Mouse (Mus musculus) gastrocnemius, adult 2 months (tissue): Measurements from ENCODE around the gene Clk2. TPM values are rescaled to one million over a fixed set of nuclear protein-coding genes. Genes with fewer than 3 reads are reported as not detected.

ENCODE experiments used
- DNase-seq: peaks from one replicate; pipeline ENCODE4 v3.0.0; 2022
- H3K27ac ChIP-seq: fragments of 200-600 bp; 2 replicates; pipeline ENCODE4 v1.8.1; 2022; ENCODE audit warnings: mild to moderate bottlenecking
- H3K4me3 ChIP-seq: fragments of 200-600 bp; 2 replicates; pipeline ENCODE4 v1.8.1; 2022; ENCODE audit warnings: mild to moderate bottlenecking, moderate library complexity
- CTCF ChIP-seq: fragments of 200-600 bp; IDR thresholded peaks from 2 replicates; pipeline ENCODE4 v1.8.1; 2022; ENCODE audit warnings: antibody characterized with exemption, mild to moderate bottlenecking, moderate library complexity
- intact Hi-C: fragments of 180-260 bp; cut with DNase I; formaldehyde crosslinking; loops from one replicate; pipeline ENCODE4 v1.15.1; 2025
- total RNA-seq, 2 experiments: library from RNA; stranded (reverse); gene quantifications; 2 replicates each; pipeline ENCODE4 v1.2.3; 2021

The Clk2 gene
- total RNA-seq, 2 experiments from 2014 or later: 16.0 to 21.4 TPM

- Histone ChIP-seq H3K4me3 (no peak overlapping the region), H3K27ac (no peak overlapping the region)
- intact Hi-C loops: loop anchor here (10.0 kb wide), 1 partner anchor 53 kb away; the partner anchor contains the start of genes Clk2 and Hcn3
- no peak for TF ChIP-seq CTCF
- DNase-seq: no peak
Observed at GRCm38 (mm10) chr3:89218271-89218670, 53.7 kb downstream of the Clk2 start.

GRCm38 (mm10) chr3:89219546-89219945 is 55.0 kb downstream of the Clk2 start:
- no peak for TF ChIP-seq CTCF
- Histone ChIP-seq H3K27ac (no peak overlapping the region), H3K4me3 (no peak overlapping the region)
- no peak for DNase-seq
- intact Hi-C loops: loop anchor here (10.0 kb wide), 1 partner anchor 55 kb away; the partner anchor contains the start of genes Clk2 and Hcn3

- intact Hi-C loops: no loop called here
- no peak overlapping the region for H3K4me3 ChIP-seq
- no peak for DNase-seq
- no peak for TF ChIP-seq CTCF
- H3K27ac ChIP-seq: no peak overlapping the region
Observed at GRCm38 (mm10) chr3:89221167-89221566, 56.6 kb downstream of the Clk2 start.

- DNase-seq: no peak
- TF ChIP-seq CTCF: no peak
- intact Hi-C loops: no loop called here
- no peak overlapping the region for H3K27ac ChIP-seq
- no peak overlapping the region for H3K4me3 ChIP-seq
Observed at GRCm38 (mm10) chr3:89224796-89225195, 60.2 kb downstream of the Clk2 start.

- no peak for DNase-seq
- intact Hi-C loops: no loop called here
- Histone ChIP-seq H3K27ac (no peak overlapping the region), H3K4me3 (no peak overlapping the region)
- TF ChIP-seq CTCF: no peak
Observed at GRCm38 (mm10) chr3:89225321-89225815, 60.8 kb downstream of the Clk2 start.

GRCm38 (mm10) chr3:89225918-89226317 is 61.3 kb downstream of the Clk2 start:
- Histone ChIP-seq H3K4me3 (no peak overlapping the region), H3K27ac (no peak overlapping the region)
- intact Hi-C loops: no loop called here
- DNase-seq: no peak
- TF ChIP-seq CTCF: no peak

- DNase-seq: no peak
- TF ChIP-seq CTCF: no peak
- intact Hi-C loops: no loop called here
- no peak overlapping the region for H3K27ac ChIP-seq
- no peak overlapping the region for H3K4me3 ChIP-seq
Observed at GRCm38 (mm10) chr3:89226361-89226760, 61.8 kb downstream of the Clk2 start.

Other genes with a start within 250 kb of the Clk2 start
- 10 to 100 TPM; 34.2 to 35.6 TPM for gene Ash1l, start 214.2 kb upstream of the Clk2 start, total RNA-seq
- 10 to 100 TPM; 65.5 to 79.9 TPM for gene Dap3, start 213.6 kb upstream of the Clk2 start, total RNA-seq
- gene Rusc1, start 71.5 kb upstream of the Clk2 start, total RNA-seq: 10 to 100 TPM; 16.8 to 20.5 TPM
- not detected for gene Gm43738, start 63.7 kb upstream of the Clk2 start, total RNA-seq
- 10 to 100 TPM; 24.8 to 28.8 TPM for gene Fdps, start 62.8 kb upstream of the Clk2 start, total RNA-seq
- gene Pklr, start 28.7 kb upstream of the Clk2 start, total RNA-seq: not detected
- under 1 TPM; 0.31 to 0.43 TPM for gene Hcn3, start 4.6 kb upstream of the Clk2 start, total RNA-seq
- 10 to 100 TPM; 37.7 to 39.0 TPM for gene Scamp3, start 12.7 kb downstream of the Clk2 start, total RNA-seq
- 10 to 100 TPM; 15.8 to 17.2 TPM for gene Fam189b, start 18.3 kb downstream of the Clk2 start, total RNA-seq
- gene Gba, start 38.1 kb downstream of the Clk2 start, total RNA-seq: 10 to 100 TPM; 17.4 to 19.7 TPM
- gene Thbs3, start 50.4 kb downstream of the Clk2 start, total RNA-seq: 10 to 100 TPM in 1 of 2 experiments, 1 to 10 TPM in 1; 6.4 to 10.2 TPM
- 10 to 100 TPM; 40.7 to 51.4 TPM for gene Mtx1, start 62.3 kb downstream of the Clk2 start, total RNA-seq
- under 1 TPM; 0.13 to 0.22 TPM for gene Muc1, start 64.3 kb downstream of the Clk2 start, total RNA-seq
- 10 to 100 TPM; 62.9 to 79.7 TPM for gene Krtcap2, start 81.2 kb downstream of the Clk2 start, total RNA-seq
- gene Trim46, start 81.5 kb downstream of the Clk2 start, total RNA-seq: under 1 TPM; 0.18 to 0.50 TPM
- gene Dpm3, start 94.6 kb downstream of the Clk2 start, total RNA-seq: 10 to 100 TPM; 16.4 to 26.9 TPM
- gene Slc50a1, start 105.8 kb downstream of the Clk2 start, total RNA-seq: 1 to 10 TPM; 8.9 to 9.7 TPM
- gene Efna1, start 116.3 kb downstream of the Clk2 start, total RNA-seq: 10 to 100 TPM in 1 of 2 experiments, 1 to 10 TPM in 1; 7.9 to 13.1 TPM
- gene Efna3, start 158.2 kb downstream of the Clk2 start, total RNA-seq: not detected
- gene Efna4, start 173.2 kb downstream of the Clk2 start, total RNA-seq: under 1 TPM; 0.15 to 0.20 TPM
- 10 to 100 TPM; 21.7 to 30.5 TPM for gene Adam15, start 185.2 kb downstream of the Clk2 start, total RNA-seq
- gene Dcst2, start 197.2 kb downstream of the Clk2 start, total RNA-seq: not detected
- gene Dcst1, start 200.5 kb downstream of the Clk2 start, total RNA-seq: not detected
- 10 to 100 TPM; 22.8 to 33.3 TPM for gene Zbtb7b, start 230.0 kb downstream of the Clk2 start, total RNA-seq
- gene Lenep, start 238.0 kb downstream of the Clk2 start, total RNA-seq: 1 to 10 TPM in 1 of 2 experiments, under 1 TPM in 1; 0.41 to 2.1 TPM
- 10 to 100 TPM; 40.8 to 56.4 TPM for gene Flad1, start 247.1 kb downstream of the Clk2 start, total RNA-seq